34 mouse cellular contexts compared by ENCODE assay signal in genomic region chr14:60219886-60220285, GRCm38 (mm10). TPM values are rescaled to one million over a fixed set of nuclear protein-coding genes. Genes with fewer than 3 reads are reported as not detected.
DNase-seq lines count a peak whose midpoint lies in the region; ATAC-seq and TF ChIP-seq lines count a peak whose summit lies in the region.
"Had no signal": no experiment of that assay in that cellular context is flagged by ENCODE, and none has a peak within 500 bp of the region (broad histone marks: within the 10 kb centered on the region; RNA-seq: fewer than 3 reads in every experiment).

No protein-coding gene starts in this region.

- H3K27ac ChIP-seq in forebrain, postnatal 0 days (ENCODE audit: low read depth, low read length): no peak overlapping the region
- H3K27ac ChIP-seq in forebrain, embryonic 13.5 days: no peak overlapping the region
- H3K27ac ChIP-seq: embryonic facial prominence, embryonic 12.5 days; kidney, postnatal 0 days; liver, embryonic 13.5 days had no signal

- DNase-seq in forebrain, postnatal 0 days: peak; percentile 82
- DNase-seq in layer of hippocampus, adult 11-12 months (ENCODE audit: low spot score): peak; percentile 66
- DNase-seq in layer of hippocampus, adult 9-11 months: peak; percentile 73
- peak; percentile 16 for DNase-seq in telencephalon, adult 2 months (ENCODE audit: low read depth, low spot score)
- no peak for DNase-seq in adrenal gland, postnatal 36 days
- DNase-seq: adrenal gland, postnatal 14 days; cerebellum, adult 9-10 months; cerebellum, postnatal 36 days; heart, postnatal 14 days; kidney, adult 2 months; kidney, postnatal 4 days; left cerebral cortex, postnatal 4 days; liver, embryonic 13.5 days; lung, adult 18-20 months; lung, postnatal 4 days; midbrain, embryonic 14.5 days; retina, postnatal 1 day; spleen, adult 18-20 months; thymus, adult 18-20 months; thymus, postnatal 36 days had no signal

- no peaks in the 10 kb centered on the region for H3K27me3 ChIP-seq in forebrain, postnatal 0 days (ENCODE audit: insufficient read depth, low read length)
- H3K27me3 ChIP-seq in forebrain, embryonic 13.5 days: no peaks in the 10 kb centered on the region
- H3K27me3 ChIP-seq: embryonic facial prominence, embryonic 12.5 days; liver, embryonic 13.5 days had no signal

- H3K4me1 ChIP-seq in forebrain, postnatal 0 days (ENCODE audit: insufficient read depth): no peaks in the 10 kb centered on the region
- H3K4me1 ChIP-seq in forebrain, embryonic 13.5 days: no peaks in the 10 kb centered on the region
- H3K4me1 ChIP-seq: embryonic facial prominence, embryonic 12.5 days; liver, embryonic 13.5 days had no signal

- TF ChIP-seq CTCF in forebrain, postnatal 0 days (IDR thresholded peaks at IDR 0.05; ENCODE audit: low read depth): no peak

- H3K36me3 ChIP-seq in forebrain, postnatal 0 days (ENCODE audit: insufficient read depth): peaks cover 13% of the 10 kb centered on the region
- peaks cover 47% of the 10 kb centered on the region for H3K36me3 ChIP-seq in forebrain, embryonic 13.5 days (ENCODE audit: poor library complexity, severe bottlenecking)

- no peak overlapping the region for H3K4me2 ChIP-seq in forebrain, postnatal 0 days (ENCODE audit: low read depth)
- no peak overlapping the region for H3K4me2 ChIP-seq in forebrain, embryonic 13.5 days
- H3K4me2 ChIP-seq: embryonic facial prominence, embryonic 12.5 days; liver, embryonic 13.5 days had no signal

- peak; percentile 81 for ATAC-seq in forebrain, postnatal 0 days
- no peak for ATAC-seq in forebrain, embryonic 13.5 days
- no peak for ATAC-seq in megakaryocyte, adult 5-6 weeks (ENCODE audit: poor library complexity, severe bottlenecking)
- ATAC-seq: CD4-positive, CD25-positive, alpha-beta regulatory T cell, adult 4 months; hindbrain, embryonic 16.5 days; lung, postnatal 0 days had no signal

- H3K9ac ChIP-seq in forebrain, postnatal 0 days: no peak overlapping the region
- no peak overlapping the region for H3K9ac ChIP-seq in forebrain, embryonic 13.5 days
- H3K9ac ChIP-seq: embryonic facial prominence, embryonic 12.5 days; liver, embryonic 13.5 days had no signal

- 61% methylated on average over 10 of the region's 10 CpGs for WGBS in forebrain, postnatal 0 days
- 85% methylated on average over 10 of the region's 10 CpGs for WGBS in forebrain, embryonic 13.5 days

- no peaks in the 10 kb centered on the region for H3K9me3 ChIP-seq in forebrain, postnatal 0 days (ENCODE audit: low read length)
- H3K9me3 ChIP-seq in forebrain, embryonic 13.5 days (replicated peaks): no peaks in the 10 kb centered on the region
- H3K9me3 ChIP-seq: embryonic facial prominence, embryonic 12.5 days; liver, embryonic 13.5 days had no signal

- no peak overlapping the region for H3K4me3 ChIP-seq in forebrain, postnatal 0 days (ENCODE audit: low read depth, low read length)
- H3K4me3 ChIP-seq in forebrain, embryonic 13.5 days: no peak overlapping the region
- H3K4me3 ChIP-seq: embryonic facial prominence, embryonic 12.5 days; liver, embryonic 13.5 days had no signal

RNA-seq across cellular contexts. Expression of gene Atp8a2, which starts 22.9 kb away (rescaled TPM):
- 33.6 and 41.9 TPM in 2 replicates for total RNA-seq in forebrain, postnatal 0 days (2014; rRNA removed)
- polyA plus RNA-seq in forebrain, postnatal 0 days (2015; fragmentation: Nextera tagmentation; extraction: Ambion mirVana): 18.3 and 38.0 TPM in 2 replicates
- 16.9 and 19.5 TPM in 2 replicates for polyA plus RNA-seq in forebrain, embryonic 13.5 days (2015; fragmentation: Nextera tagmentation; extraction: Ambion mirVana)
- total RNA-seq in adrenal gland, postnatal 36 days (2021): 1 to 10 TPM in 1 of 2 experiments, under 1 TPM in 1; 0.99 to 1.9 TPM
- 0.20 and 0.41 TPM in 2 replicates for total RNA-seq in megakaryocyte, adult 5-6 weeks (2015)
- total RNA-seq in megakaryocyte, adult 5-6 weeks (2017): 0.51 and 2.4 TPM in 2 replicates

RNA-seq across cellular contexts. Expression of gene Nupl1, which starts 31.3 kb away (rescaled TPM):
- total RNA-seq in forebrain, postnatal 0 days (2014; rRNA removed): 0.23 TPM in 1 of 2 replicates, not detected in the other
- polyA plus RNA-seq in forebrain, postnatal 0 days (2015; fragmentation: Nextera tagmentation; extraction: Ambion mirVana): not detected in 2 replicates
- polyA plus RNA-seq in forebrain, embryonic 13.5 days (2015; fragmentation: Nextera tagmentation; extraction: Ambion mirVana): 0.05 and 0.11 TPM in 2 replicates
- not detected for total RNA-seq in adrenal gland, postnatal 36 days (2021)
- not detected in 2 replicates for total RNA-seq in megakaryocyte, adult 5-6 weeks (2015)
- total RNA-seq in megakaryocyte, adult 5-6 weeks (2017): not detected in 2 replicates
- total RNA-seq: adrenal gland, postnatal 14 days; gastrocnemius, adult 8-10 months; gastrocnemius, postnatal 4 days; left cerebral cortex, postnatal 4 days; megakaryocyte-erythroid progenitor cell, adult 5-6 weeks; monocyte, adult 5-6 weeks had no signal
- polyA plus RNA-seq: embryonic facial prominence, embryonic 12.5 days; heart, embryonic 14.5 days; hindbrain, embryonic 11.5 days; kidney, postnatal 0 days; limb, embryonic 14.5 days; liver, embryonic 13.5 days; lung, postnatal 0 days; midbrain, embryonic 14.5 days had no signal

RNA-seq across cellular contexts. Expression of gene Gm49336, which starts 31.4 kb away (rescaled TPM):
- total RNA-seq in forebrain, postnatal 0 days (2014; rRNA removed): 124 and 138 TPM in 2 replicates
- 29.0 and 35.7 TPM in 2 replicates for polyA plus RNA-seq in forebrain, postnatal 0 days (2015; fragmentation: Nextera tagmentation; extraction: Ambion mirVana)
- polyA plus RNA-seq in forebrain, embryonic 13.5 days (2015; fragmentation: Nextera tagmentation; extraction: Ambion mirVana): 50.9 and 55.9 TPM in 2 replicates
- 10 to 100 TPM; 35.7 to 47.4 TPM for total RNA-seq in adrenal gland, postnatal 36 days (2021)
- total RNA-seq in megakaryocyte, adult 5-6 weeks (2015): 51.1 and 55.8 TPM in 2 replicates
- 68.7 and 78.5 TPM in 2 replicates for total RNA-seq in megakaryocyte, adult 5-6 weeks (2017)

RNA-seq across cellular contexts. Expression of gene Mtmr6, which starts 45.1 kb away (rescaled TPM):
- total RNA-seq in forebrain, postnatal 0 days (2014; rRNA removed): 53.5 and 61.0 TPM in 2 replicates
- 56.6 and 64.2 TPM in 2 replicates for polyA plus RNA-seq in forebrain, postnatal 0 days (2015; fragmentation: Nextera tagmentation; extraction: Ambion mirVana)
- polyA plus RNA-seq in forebrain, embryonic 13.5 days (2015; fragmentation: Nextera tagmentation; extraction: Ambion mirVana): 54.7 and 60.7 TPM in 2 replicates
- 10 to 100 TPM; 49.1 to 54.7 TPM for total RNA-seq in adrenal gland, postnatal 36 days (2021)
- 72.7 and 90.5 TPM in 2 replicates for total RNA-seq in megakaryocyte, adult 5-6 weeks (2015)
- total RNA-seq in megakaryocyte, adult 5-6 weeks (2017): 111 and 119 TPM in 2 replicates

Comparison
In these comparisons a context has a peak if more than half of its experiments do, and no peak if none do; other contexts are left out.
1. DNase-seq: peak in forebrain, postnatal 0 days (single experiment), layer of hippocampus, adult 11-12 months (single experiment), layer of hippocampus, adult 9-11 months (single experiment) and telencephalon, adult 2 months (single experiment); none in adrenal gland, postnatal 36 days (0 of 2).
2. RNA of gene Atp8a2, which starts 22.9 kb away (total RNA-seq): 33.6 to 41.9 TPM in forebrain, postnatal 0 days; 0.99 to 1.9 TPM in adrenal gland, postnatal 36 days and 0.20 to 2.4 TPM in megakaryocyte, adult 5-6 weeks; every median in the first group is over 10 times any median in the second.